Mouse (Mus musculus) spleen, adult 2 months (tissue): Measurements from ENCODE around the gene Nhsl2. TPM values are rescaled to one million over a fixed set of nuclear protein-coding genes. Genes with fewer than 3 reads are reported as not detected.

Experiments used
- DNase-seq, 2 experiments: peaks; one replicate each; pipeline versions ENCODE4 v3.0.0 to v3.0.0-alpha.2; 2012 to 2021; ENCODE audit warnings: low spot score in 2 of 2, low read depth in 1 of 2
- H3K27ac ChIP-seq: fragments of 200-500 bp; 2 replicates; pipeline ENCODE4 v1.5.1; 2012; ENCODE audit warnings: low read length, inconsistent platforms; ENCODE audit not compliant: insufficient read depth
- H3K27me3 ChIP-seq: fragments of 200-500 bp; 2 replicates; pipeline ENCODE4 v1.6.1; 2012; ENCODE audit warnings: mild to moderate bottlenecking, moderate library complexity, low read length, inconsistent platforms; ENCODE audit not compliant: control insufficient read depth, insufficient read depth
- H3K36me3 ChIP-seq: fragments of 200-500 bp; 2 replicates; pipeline ENCODE4 v1.6.1; 2012; ENCODE audit warnings: mild to moderate bottlenecking, low read length, inconsistent platforms; ENCODE audit not compliant: control insufficient read depth, insufficient read depth
- H3K4me1 ChIP-seq: fragments of 200-500 bp; 2 replicates; pipeline ENCODE4 v1.6.1; 2011; ENCODE audit warnings: inconsistent platforms; ENCODE audit not compliant: control insufficient read depth, insufficient read depth, insufficient read length
- H3K4me3 ChIP-seq: fragments of 200-500 bp; 2 replicates; pipeline ENCODE4 v1.5.1; 2011; ENCODE audit warnings: mild to moderate bottlenecking, inconsistent platforms; ENCODE audit not compliant: insufficient read depth, insufficient read length; ENCODE audit errors: extremely low read depth
- CTCF ChIP-seq: fragments of 200-500 bp; IDR thresholded peaks from 2 replicates; pipeline ENCODE4 v1.5.1; 2011; ENCODE audit warnings: mild to moderate bottlenecking, inconsistent platforms; ENCODE audit not compliant: insufficient read depth, insufficient read length, insufficient replicate concordance; ENCODE audit errors: extremely low read depth
- POLR2A ChIP-seq: fragments of 200-500 bp; IDR thresholded peaks from 2 replicates; pipeline ENCODE4 v1.6.1; 2011; ENCODE audit warnings: low read depth, low read length, inconsistent platforms
- WGBS: fragments of 180-500 bp; shearing (Covaris S2); methylation state at CpG from one replicate; pipeline ENCODE4 v1.1.7; 2018; 5-methylcytosine and 5-hydroxymethylcytosine counted together
- polyA plus RNA-seq: library from polyadenylated mRNA; depleted of rRNA; stranded (reverse); fragments of >200 nt; gene quantifications from 2 replicates; pipeline ENCODE4 v1.2.3, GENCODE M21; 2012

Nhsl2 gene
- polyA plus RNA-seq, 1 experiment, result 1.2 TPM

- 58% methylated on average over 4 of the region's 4 CpGs for WGBS
- H3K4me1 ChIP-seq, result no peaks in the 10 kb centered on the region
- no peaks in the 10 kb centered on the region for H3K36me3 ChIP-seq
- TF ChIP-seq CTCF, result no peak
- no peak for TF ChIP-seq POLR2A
- H3K27ac ChIP-seq, result no peak overlapping the region
- DNase-seq, result no peak
- no peaks in the 10 kb centered on the region for H3K27me3 ChIP-seq
- no peak overlapping the region for H3K4me3 ChIP-seq
Observed at GRCm38 (mm10) chrX:101878546-101878945, 29.4 kb downstream of the Nhsl2 start.

- no peak for TF ChIP-seq CTCF
- TF ChIP-seq POLR2A, result no peak
- H3K27me3 ChIP-seq, result no peaks in the 10 kb centered on the region
- WGBS, result 63% methylated on average over 3 of the region's 3 CpGs
- H3K27ac ChIP-seq, result no peak overlapping the region
- no peak overlapping the region for H3K4me3 ChIP-seq
- H3K4me1 ChIP-seq, result no peaks in the 10 kb centered on the region
- no peaks in the 10 kb centered on the region for H3K36me3 ChIP-seq
- DNase-seq, result no peak
Observed at GRCm38 (mm10) chrX:101882141-101882751, 33.1 kb downstream of the Nhsl2 start.

GRCm38 (mm10) chrX:101889384-101889783, 40.2 kb downstream of the Nhsl2 start:
- WGBS, result 71% methylated on average over 4 of the region's 4 CpGs
- no peaks in the 10 kb centered on the region for H3K4me1 ChIP-seq
- no peak for DNase-seq
- H3K4me3 ChIP-seq, result no peak overlapping the region
- TF ChIP-seq CTCF (no peak), POLR2A (no peak)
- H3K27ac ChIP-seq, result no peak overlapping the region
- no peaks in the 10 kb centered on the region for H3K27me3 ChIP-seq
- no peaks in the 10 kb centered on the region for H3K36me3 ChIP-seq

GRCm38 (mm10) chrX:101889813-101890469, 40.8 kb downstream of the Nhsl2 start:
- H3K27ac ChIP-seq, result no peak overlapping the region

GRCm38 (mm10) chrX:101893796-101894195, 44.6 kb downstream of the Nhsl2 start:
- TF ChIP-seq POLR2A, result no peak
- no peak for TF ChIP-seq CTCF
- Histone ChIP-seq H3K27me3 (no peaks in the 10 kb centered on the region), H3K27ac (no peak overlapping the region), H3K4me1 (no peaks in the 10 kb centered on the region), H3K4me3 (no peak overlapping the region), H3K36me3 (no peaks in the 10 kb centered on the region)
- 85% methylated on average over 7 of the region's 7 CpGs for WGBS
- DNase-seq, result no peak

More at GRCm38 (mm10) chrX:101889813-101890469, 40.8 kb downstream of the Nhsl2 start:
- Histone ChIP-seq H3K27me3 (no peaks in the 10 kb centered on the region), H3K36me3 (no peaks in the 10 kb centered on the region), H3K4me1 (no peaks in the 10 kb centered on the region), H3K4me3 (no peak overlapping the region)
- 85% methylated on average over 4 of the region's 4 CpGs for WGBS
- TF ChIP-seq CTCF (no peak), POLR2A (no peak)
- DNase-seq, result no peak

- H3K27me3 ChIP-seq, result no peaks in the 10 kb centered on the region
- TF ChIP-seq POLR2A, result no peak
- TF ChIP-seq CTCF, result no peak
- WGBS, result 44% methylated on average over 4 of the region's 4 CpGs
Observed at GRCm38 (mm10) chrX:101898341-101898740, 49.2 kb downstream of the Nhsl2 start.

GRCm38 (mm10) chrX:101901806-101902490, 52.8 kb downstream of the Nhsl2 start:
- Histone ChIP-seq H3K36me3 (no peaks in the 10 kb centered on the region), H3K4me1 (no peaks in the 10 kb centered on the region), H3K4me3 (no peak overlapping the region), H3K27ac (no peak overlapping the region), H3K27me3 (no peaks in the 10 kb centered on the region)
- no peak for TF ChIP-seq CTCF
- no peak for TF ChIP-seq POLR2A
- no peak for DNase-seq
- WGBS, result 83% methylated on average over 7 of the region's 7 CpGs

More at GRCm38 (mm10) chrX:101898341-101898740, 49.2 kb downstream of the Nhsl2 start:
- Histone ChIP-seq H3K4me1 (no peaks in the 10 kb centered on the region), H3K27ac (no peak overlapping the region), H3K4me3 (no peak overlapping the region), H3K36me3 (no peaks in the 10 kb centered on the region)
- DNase-seq, result no peak
